Mouse (Mus musculus): Measurements from ENCODE around the gene Bnip1. TPM values are rescaled to one million over a fixed set of nuclear protein-coding genes. Genes with fewer than 3 reads are reported as not detected.

The Bnip1 gene
- polyA plus RNA-seq (2015; fragmentation: Nextera tagmentation; extraction: Ambion mirVana) = 21.0 and 22.8 TPM in 2 replicates

DNA sequence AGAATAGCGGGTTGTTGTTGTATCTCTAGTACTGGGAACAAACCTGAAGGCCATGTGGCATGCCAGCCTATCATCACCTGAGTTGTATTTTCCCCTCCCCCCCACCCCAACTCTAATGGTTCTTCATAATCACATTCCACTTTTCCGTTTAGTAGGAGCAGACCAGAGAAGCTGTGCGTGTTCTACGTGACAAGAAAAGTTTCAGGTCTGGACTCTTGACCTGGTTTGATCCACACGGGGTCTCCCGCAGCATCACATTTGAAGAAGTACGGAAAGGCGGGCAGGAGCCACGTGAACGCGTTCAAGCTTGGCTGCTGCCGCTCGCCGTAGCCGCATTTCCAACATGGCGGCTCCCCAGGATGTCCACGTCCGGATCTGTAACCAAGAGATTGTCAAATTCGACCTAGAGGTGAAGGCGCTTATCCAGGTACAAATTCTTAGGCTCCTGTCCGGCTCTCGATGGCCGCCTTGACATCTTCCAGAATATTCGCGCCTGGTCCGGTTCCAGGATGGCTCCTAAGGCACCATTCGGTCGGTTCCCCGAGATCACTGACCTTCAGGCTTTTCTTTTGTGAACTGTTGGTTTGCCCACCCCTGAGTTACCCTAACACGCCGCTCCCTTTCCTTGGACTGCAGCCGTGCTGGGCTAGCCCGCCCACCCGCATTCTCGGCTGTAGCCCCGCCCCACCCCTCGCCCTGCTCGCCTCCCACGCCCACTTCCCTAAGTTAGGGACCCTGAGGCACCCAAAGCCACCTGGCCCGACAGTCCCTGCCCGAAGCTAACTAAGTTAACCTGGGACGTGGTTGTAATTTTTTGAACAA, at the start of gene Bnip1:
TSS of gene Bnip1 (plus strand) at position 317 of the 822 bp plus-strand sequence.
- Histone ChIP-seq H3K27me3 (no peaks in the 10 kb centered on the region), H3K4me2 (peak within 1 kb of the TSS; percentile 85), H3K9ac (peak within 1 kb of the TSS; percentile 67), H3K4me3 (replicated peaks) (peak within 1 kb of the TSS; percentile 74), H3K36me3 (replicated peaks) (peaks cover 18% of the 10 kb centered on the region), H3K27ac (replicated peaks) (peak within 1 kb of the TSS; percentile 90), H3K9me3 (replicated peaks) (no peaks in the 10 kb centered on the region), H3K4me1 (replicated peaks) (peaks cover 61% of the 10 kb centered on the region)
- WGBS (ENCODE audit: insufficient replicate concordance) = under 1% methylated on average over 42 of the region's 42 CpGs
- ATAC-seq (ENCODE audit: insufficient read depth) = peak; percentile 76

DNA sequence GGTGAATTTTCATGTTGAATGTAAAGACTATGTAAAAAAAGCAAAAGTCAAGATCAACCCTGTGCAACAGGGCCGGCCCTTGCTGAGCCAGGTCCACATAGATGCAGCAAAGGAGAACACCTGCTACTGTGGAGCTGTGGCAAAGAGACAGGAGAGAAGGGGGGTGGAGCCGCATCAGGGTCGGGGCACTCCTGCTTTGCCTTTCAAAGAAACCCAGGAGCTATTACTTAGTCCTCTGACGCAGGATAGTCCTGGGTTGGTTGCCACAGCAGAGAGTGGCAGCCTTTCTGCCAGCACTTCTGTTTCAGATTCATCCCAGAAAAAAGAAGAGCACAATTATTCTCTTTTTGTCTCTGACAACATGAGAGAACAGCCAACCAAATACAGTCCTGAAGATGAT, 38.3 kb upstream of the Bnip1 start:
- H3K4me2 ChIP-seq = no peak overlapping the region
- ATAC-seq (ENCODE audit: insufficient read depth) = no peak
- no peak overlapping the region for H3K4me3 ChIP-seq (replicated peaks)
- no peak overlapping the region for H3K27ac ChIP-seq (replicated peaks)
- no peaks in the 10 kb centered on the region for H3K27me3 ChIP-seq
- no peaks in the 10 kb centered on the region for H3K9me3 ChIP-seq (replicated peaks)
- H3K4me1 ChIP-seq (replicated peaks) = no peaks in the 10 kb centered on the region
- no peak overlapping the region for H3K9ac ChIP-seq
- H3K36me3 ChIP-seq (replicated peaks) = no peaks in the 10 kb centered on the region
- 67% methylated on average over 4 of the region's 4 CpGs for whole genome bisulfite sequencing (ENCODE audit: insufficient replicate concordance)

DNA sequence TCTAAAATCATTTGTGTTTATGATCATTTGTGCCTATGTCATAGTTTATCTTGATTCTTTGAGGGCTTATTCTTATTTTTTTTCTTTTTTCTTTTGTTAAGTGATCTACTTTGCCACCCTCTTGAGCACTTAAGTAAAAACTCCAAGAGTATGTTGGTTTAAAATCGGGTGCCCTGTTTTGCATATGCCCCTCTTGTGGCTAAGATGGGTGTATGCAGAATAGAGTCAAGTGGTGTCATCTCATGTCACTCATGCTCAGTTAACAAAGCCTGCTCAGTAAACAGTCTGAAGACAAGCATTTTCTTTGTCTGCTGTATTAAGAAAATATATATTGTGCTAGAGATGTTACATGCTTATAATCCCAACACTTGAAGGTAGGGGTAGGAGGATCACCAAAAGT, 37.6 kb upstream of the Bnip1 start:
- H3K9me3 ChIP-seq (replicated peaks) = no peaks in the 10 kb centered on the region
- no peaks in the 10 kb centered on the region for H3K4me1 ChIP-seq (replicated peaks)
- no peak overlapping the region for H3K4me2 ChIP-seq
- H3K9ac ChIP-seq = no peak overlapping the region
- H3K27ac ChIP-seq (replicated peaks) = no peak overlapping the region
- H3K4me3 ChIP-seq (replicated peaks) = no peak overlapping the region
- no peak for ATAC-seq (ENCODE audit: insufficient read depth)
- no peaks in the 10 kb centered on the region for H3K27me3 ChIP-seq
- WGBS (ENCODE audit: insufficient replicate concordance) = 53% methylated on average over 1 of the region's 1 CpGs
- no peaks in the 10 kb centered on the region for H3K36me3 ChIP-seq (replicated peaks)

DNA sequence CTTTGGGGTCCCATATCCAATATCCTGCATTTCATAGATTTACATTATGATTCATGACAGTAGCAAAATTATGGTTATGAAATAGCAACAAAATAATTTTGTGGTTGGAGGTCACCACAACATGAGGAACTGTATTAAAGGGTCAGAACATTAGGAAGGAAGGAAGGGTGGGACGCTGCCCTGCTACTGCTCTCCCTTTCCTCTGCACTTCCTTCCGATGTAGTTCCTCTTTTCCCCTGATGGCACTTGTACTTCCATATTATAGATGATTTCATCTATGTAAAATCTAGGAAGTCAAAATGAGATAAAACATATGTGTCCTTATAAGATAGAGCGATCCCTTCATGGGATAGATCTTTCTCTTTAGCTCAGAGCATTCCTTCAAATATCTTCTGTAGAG, 30.9 kb upstream of the Bnip1 start:
- Histone ChIP-seq H3K27ac (replicated peaks) (no peak overlapping the region), H3K27me3 (no peaks in the 10 kb centered on the region), H3K4me3 (replicated peaks) (no peak overlapping the region), H3K9me3 (replicated peaks) (no peaks in the 10 kb centered on the region), H3K36me3 (replicated peaks) (no peaks in the 10 kb centered on the region), H3K9ac (no peak overlapping the region), H3K4me2 (no peak overlapping the region), H3K4me1 (replicated peaks) (no peaks in the 10 kb centered on the region)
- WGBS (ENCODE audit: insufficient replicate concordance) = 43% methylated on average over 3 of the region's 3 CpGs
- no peak for ATAC-seq (ENCODE audit: insufficient read depth)

DNA sequence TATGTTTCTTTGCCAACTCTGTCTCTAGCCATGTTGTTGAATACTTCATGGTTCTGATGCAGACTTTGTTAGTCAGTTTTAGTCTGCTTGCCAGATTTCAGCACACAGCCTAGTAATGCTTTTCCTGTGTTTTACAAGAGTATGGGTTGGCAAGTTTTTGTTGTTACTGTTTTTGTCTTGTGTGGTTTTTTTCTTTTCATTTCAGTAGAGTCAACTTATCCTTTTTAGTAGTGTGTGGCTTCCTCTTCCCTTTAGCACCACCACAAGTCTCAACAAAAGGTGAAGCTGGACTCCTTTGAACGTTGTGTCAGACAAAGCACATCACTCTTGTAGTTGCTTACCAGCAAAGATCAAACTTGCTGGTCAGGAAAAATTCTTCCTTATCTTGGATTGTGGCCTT, 28.6 kb upstream of the Bnip1 start:
- H3K27me3 ChIP-seq = no peaks in the 10 kb centered on the region
- no peak for ATAC-seq (ENCODE audit: insufficient read depth)
- no peaks in the 10 kb centered on the region for H3K9me3 ChIP-seq (replicated peaks)

DNA sequence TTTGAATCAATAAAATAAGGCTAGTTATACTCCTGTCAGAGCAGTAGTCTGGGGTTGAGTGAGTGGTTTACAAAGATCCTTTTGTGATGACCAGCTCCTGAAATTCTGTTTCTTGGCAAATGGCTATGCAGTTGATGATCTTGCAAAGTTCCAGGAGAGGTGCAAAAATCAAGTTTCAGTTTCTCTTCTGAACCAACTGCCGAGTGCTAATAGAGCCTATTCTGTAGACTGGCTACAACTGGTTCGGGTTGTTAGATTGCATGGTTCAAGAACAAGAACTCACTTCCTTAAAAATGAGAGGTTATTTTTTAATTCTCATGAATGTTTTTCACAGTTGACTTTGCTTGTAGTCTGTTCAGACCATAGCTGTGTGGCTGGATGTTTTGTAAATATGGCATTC, 27.4 kb upstream of the Bnip1 start:
- H3K4me2 ChIP-seq = no peak overlapping the region
- no peak overlapping the region for H3K27ac ChIP-seq (replicated peaks)
- H3K9ac ChIP-seq = no peak overlapping the region
- H3K27me3 ChIP-seq = no peaks in the 10 kb centered on the region
- H3K36me3 ChIP-seq (replicated peaks) = no peaks in the 10 kb centered on the region
- WGBS (ENCODE audit: insufficient replicate concordance) = 69% methylated on average over 2 of the region's 2 CpGs
- ATAC-seq (ENCODE audit: insufficient read depth) = no peak
- H3K9me3 ChIP-seq (replicated peaks) = no peaks in the 10 kb centered on the region
- H3K4me3 ChIP-seq (replicated peaks) = no peak overlapping the region
- H3K4me1 ChIP-seq (replicated peaks) = no peaks in the 10 kb centered on the region

More for the DNA sequence above, 28.6 kb upstream of the Bnip1 start:
- no peak overlapping the region for H3K4me2 ChIP-seq
- H3K36me3 ChIP-seq (replicated peaks) = no peaks in the 10 kb centered on the region
- WGBS (ENCODE audit: insufficient replicate concordance) = 24% methylated on average over 1 of the region's 1 CpGs
- no peaks in the 10 kb centered on the region for H3K4me1 ChIP-seq (replicated peaks)
- no peak overlapping the region for H3K4me3 ChIP-seq (replicated peaks)
- H3K27ac ChIP-seq (replicated peaks) = no peak overlapping the region
- H3K9ac ChIP-seq = no peak overlapping the region

DNA sequence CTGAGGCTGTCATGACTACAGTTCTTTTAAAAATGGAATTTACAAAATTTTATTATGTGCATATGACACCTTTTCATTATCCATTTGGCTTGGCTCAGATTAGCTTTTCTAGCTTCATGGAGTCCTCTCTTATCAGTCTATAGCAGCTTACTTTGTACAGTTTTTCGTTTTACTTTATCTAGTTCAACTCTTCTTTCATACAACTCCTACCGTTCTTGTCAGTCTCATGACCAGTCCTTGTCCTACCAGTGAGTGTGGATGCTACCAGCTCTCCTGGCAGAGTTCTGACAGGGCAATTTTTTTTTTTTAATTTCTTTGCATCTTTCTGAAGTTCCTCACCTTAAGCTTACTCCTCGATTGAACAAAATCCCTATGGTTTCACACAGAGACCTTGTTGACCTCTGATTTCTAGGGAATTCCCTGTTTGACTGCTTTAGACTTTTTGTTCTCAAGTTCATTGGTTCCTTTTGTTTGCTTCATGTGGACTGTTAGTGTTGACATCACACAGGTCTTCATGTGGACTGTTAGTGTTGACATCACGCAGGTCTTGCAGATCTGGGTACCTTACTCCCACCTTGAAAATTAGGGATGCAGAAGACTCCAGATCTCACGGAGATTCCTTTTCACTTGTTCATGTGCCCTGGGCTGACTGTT, 13.6 kb upstream of the Bnip1 start:
- H3K9ac ChIP-seq = no peak overlapping the region
- H3K27ac ChIP-seq (replicated peaks) = peak overlapping the region; percentile 70

DNA sequence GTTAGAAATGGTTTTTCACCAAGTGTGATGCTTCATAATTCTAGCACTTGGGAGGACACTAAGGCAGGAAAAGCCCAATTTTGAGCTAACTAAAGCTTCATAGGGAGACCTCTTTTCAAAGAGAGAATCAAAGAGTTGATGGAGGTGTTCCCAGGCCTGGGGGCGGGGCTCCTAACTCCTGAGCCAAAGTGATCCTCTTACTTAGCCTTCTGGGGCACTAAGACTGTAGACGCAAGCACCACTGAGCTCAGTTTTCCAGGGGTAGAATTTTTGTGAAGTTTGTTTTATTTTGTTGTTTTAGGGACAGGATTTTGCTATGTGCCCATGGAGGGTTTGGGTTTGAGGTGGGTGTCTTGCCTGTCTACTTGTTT, 13.1 kb upstream of the Bnip1 start:
- Histone ChIP-seq H3K9me3 (replicated peaks) (no peaks in the 10 kb centered on the region), H3K27me3 (no peaks in the 10 kb centered on the region), H3K4me1 (replicated peaks) (peaks cover 25% of the 10 kb centered on the region), H3K9ac (no peak overlapping the region), H3K36me3 (replicated peaks) (peaks cover 5% of the 10 kb centered on the region), H3K27ac (replicated peaks) (peak overlapping the region; percentile 70; the same call in 1 of the 2 replicates), H3K4me3 (replicated peaks) (no peak overlapping the region), H3K4me2 (peak overlapping the region; percentile 18; the same call in 1 of the 2 replicates)
- no peak for ATAC-seq (ENCODE audit: insufficient read depth)
- WGBS (ENCODE audit: insufficient replicate concordance) = 56% methylated on average over 2 of the region's 2 CpGs

More for the DNA sequence above, 13.6 kb upstream of the Bnip1 start:
- H3K4me3 ChIP-seq (replicated peaks) = no peak overlapping the region
- peak; percentile 90 for ATAC-seq (ENCODE audit: insufficient read depth)
- 37% methylated on average over 5 of the region's 5 CpGs for WGBS (ENCODE audit: insufficient replicate concordance)
- no peaks in the 10 kb centered on the region for H3K27me3 ChIP-seq
- H3K4me2 ChIP-seq = peak overlapping the region; percentile 18; the same call in 1 of the 2 replicates
- peaks cover 8% of the 10 kb centered on the region for H3K36me3 ChIP-seq (replicated peaks)
- peaks cover 25% of the 10 kb centered on the region for H3K4me1 ChIP-seq (replicated peaks)
- H3K9me3 ChIP-seq (replicated peaks) = no peaks in the 10 kb centered on the region

DNA sequence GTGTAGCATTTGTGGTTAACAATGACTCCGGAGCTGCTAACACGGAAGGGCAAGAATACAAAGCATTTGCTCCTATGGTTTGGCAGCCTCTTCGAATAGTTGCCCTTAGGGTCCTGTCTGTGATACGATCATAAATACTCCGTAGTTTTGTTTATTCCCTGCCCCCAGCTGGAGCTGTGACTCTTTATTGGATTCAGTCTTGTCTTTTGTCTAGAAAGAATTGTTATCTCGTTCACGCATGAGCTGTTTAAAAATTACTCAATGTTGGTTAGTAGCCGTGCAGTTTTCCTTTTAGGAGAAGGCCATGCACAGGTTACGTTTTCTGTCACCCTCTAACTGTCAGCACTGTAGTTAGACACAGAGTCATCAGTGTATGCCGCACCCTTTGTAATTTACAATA, 4.7 kb upstream of the Bnip1 start:
- H3K27ac ChIP-seq (replicated peaks) = no peak overlapping the region
- H3K36me3 ChIP-seq (replicated peaks) = no peaks in the 10 kb centered on the region
- no peak overlapping the region for H3K9ac ChIP-seq
- no peak for ATAC-seq (ENCODE audit: insufficient read depth)
- WGBS (ENCODE audit: insufficient replicate concordance) = 45% methylated on average over 10 of the region's 10 CpGs
- peaks cover 24% of the 10 kb centered on the region for H3K4me1 ChIP-seq (replicated peaks)
- no peak overlapping the region for H3K4me2 ChIP-seq
- no peaks in the 10 kb centered on the region for H3K9me3 ChIP-seq (replicated peaks)
- no peaks in the 10 kb centered on the region; the same call in 1 of the 2 replicates for H3K27me3 ChIP-seq
- H3K4me3 ChIP-seq (replicated peaks) = no peak overlapping the region

DNA sequence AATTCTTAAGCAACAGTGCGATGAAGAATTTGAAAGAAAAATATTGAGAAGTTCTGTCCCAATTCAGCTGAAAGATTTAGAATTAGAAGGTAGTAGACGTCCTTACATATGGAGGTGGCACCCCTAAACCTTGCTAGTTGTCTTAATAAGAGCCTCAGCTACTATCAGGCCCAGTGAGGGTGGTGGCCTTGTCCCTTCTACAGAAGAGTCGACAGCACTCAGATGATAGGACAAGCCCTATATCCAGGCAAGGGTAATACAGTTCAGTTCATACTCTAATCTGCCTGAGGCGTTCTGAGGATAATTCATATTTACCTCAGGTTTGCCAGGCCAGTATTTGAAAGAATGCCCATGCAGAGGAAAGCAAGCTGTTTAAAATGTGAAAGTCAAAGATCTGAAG, 2.9 kb upstream of the Bnip1 start:
- H3K9me3 ChIP-seq (replicated peaks) = no peaks in the 10 kb centered on the region
- no peak overlapping the region for H3K9ac ChIP-seq
- H3K4me3 ChIP-seq (replicated peaks) = no peak overlapping the region
- H3K4me1 ChIP-seq (replicated peaks) = peaks cover 38% of the 10 kb centered on the region
- no peak for ATAC-seq (ENCODE audit: insufficient read depth)
- 58% methylated on average over 4 of the region's 4 CpGs for WGBS (ENCODE audit: insufficient replicate concordance)
- H3K4me2 ChIP-seq = no peak overlapping the region
- H3K27ac ChIP-seq (replicated peaks) = no peak overlapping the region
- H3K27me3 ChIP-seq = no peaks in the 10 kb centered on the region; the same call in 1 of the 2 replicates
- no peaks in the 10 kb centered on the region for H3K36me3 ChIP-seq (replicated peaks)

DNA sequence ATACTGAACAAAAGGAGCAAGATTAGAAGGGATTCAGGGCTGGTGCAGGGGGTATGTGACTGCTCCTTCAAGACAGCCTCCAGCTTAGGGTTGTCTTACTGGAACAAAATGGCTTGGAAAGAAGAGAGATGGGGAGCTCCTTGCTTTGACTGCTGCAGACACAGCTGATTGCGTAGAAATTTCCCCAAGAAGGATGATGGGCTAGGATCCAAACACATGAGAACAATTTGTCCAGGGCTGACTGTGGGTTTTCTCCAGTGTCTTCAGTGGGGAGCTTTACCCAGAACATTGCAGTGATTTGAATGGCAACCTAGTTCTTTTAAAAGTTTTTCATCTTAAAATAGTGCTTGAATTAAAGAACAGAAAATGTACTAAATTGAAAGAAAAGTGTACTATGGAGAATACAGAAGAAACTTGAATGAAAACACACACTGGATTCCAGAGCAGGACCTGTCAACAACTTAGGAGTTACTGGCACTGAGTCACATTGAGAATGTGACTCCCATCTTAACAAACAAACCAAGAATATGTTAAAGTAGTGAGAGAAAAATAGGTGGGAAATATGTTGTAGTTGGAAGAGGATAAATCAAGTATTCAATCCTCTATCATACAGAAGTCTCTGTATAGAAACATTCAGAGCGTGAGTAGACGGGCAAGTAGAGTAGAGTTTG, 2.3 kb upstream of the Bnip1 start:
- Histone ChIP-seq H3K9ac (no peak overlapping the region), H3K4me2 (no peak overlapping the region), H3K4me3 (replicated peaks) (no peak overlapping the region), H3K9me3 (replicated peaks) (no peaks in the 10 kb centered on the region), H3K27ac (replicated peaks) (no peak overlapping the region), H3K36me3 (replicated peaks) (0 out of 2 replicates have a peak, but pooled peaks cover 2% of the 10 kb centered on the region), H3K4me1 (replicated peaks) (peaks cover 41% of the 10 kb centered on the region), H3K27me3 (no peaks in the 10 kb centered on the region; the same call in 1 of the 2 replicates)
- no peak for ATAC-seq (ENCODE audit: insufficient read depth)
- WGBS (ENCODE audit: insufficient replicate concordance) = 86% methylated on average over 3 of the region's 3 CpGs

All from liver, embryonic 15.5 days (tissue).